Mouse (Mus musculus) neural tube, embryonic 12.5 days (tissue): ENCODE results near the gene Gm8180. TPM values are rescaled to one million over a fixed set of nuclear protein-coding genes. Genes with fewer than 3 reads are reported as not detected.

Source experiments
- polyA plus RNA-seq: library from polyadenylated mRNA; unstranded; fragments of >200 nt; fragmentation: Nextera tagmentation; extraction: Ambion mirVana; gene quantifications from 2 replicates; pipeline ENCODE4 v1.2.1, GENCODE M21; 2016

Gene Gm8180
- polyA plus RNA-seq, 1 experiment from 2014 or later, result not detected

Other genes starting within 250 kb of the Gm8180 start
- gene Gm5799, start 241.2 kb downstream of the Gm8180 start, polyA plus RNA-seq, result not detected in 2 replicates
- gene Gm17654, start 205.6 kb downstream of the Gm8180 start, polyA plus RNA-seq, result not detected in 2 replicates
- gene Gm10375, start 176.7 kb downstream of the Gm8180 start, polyA plus RNA-seq, result not detected in 2 replicates
- not detected in 2 replicates for gene Gm8165, start 107.5 kb downstream of the Gm8180 start, polyA plus RNA-seq
- gene Gm7324, start 86.9 kb downstream of the Gm8180 start, polyA plus RNA-seq, result 1.2 and 1.3 TPM in 2 replicates
- not detected in 2 replicates for gene Gm16506, start 57.3 kb downstream of the Gm8180 start, polyA plus RNA-seq
- not detected in 2 replicates for gene Gm6526, start 36.9 kb downstream of the Gm8180 start, polyA plus RNA-seq
- 0.56 TPM in 1 of 2 replicates, not detected in the other for gene Ear1, start 90.8 kb upstream of the Gm8180 start, polyA plus RNA-seq
- gene Ear10, start 138.8 kb upstream of the Gm8180 start, polyA plus RNA-seq, result not detected in 2 replicates
- gene Gm8113, start 140.6 kb upstream of the Gm8180 start, polyA plus RNA-seq, result 6.9 and 7.1 TPM in 2 replicates
- not detected in 2 replicates for gene Ang5, start 172.3 kb upstream of the Gm8180 start, polyA plus RNA-seq
- not detected in 2 replicates for gene Ang6, start 217.5 kb upstream of the Gm8180 start, polyA plus RNA-seq